Mouse (Mus musculus): Measurements from ENCODE around the gene Tln2.
A peak's percentile ranks its signal among the peaks of the same experiment; 100 is the strongest.

Gene Tln2

GRCm38 (mm10) chr9:67546650-67547049, 12.9 kb downstream of the Tln2 start:
- DNase-seq (ENCODE audit: inconsistent ontology term), result no peak

- no peak for DNase-seq (ENCODE audit: inconsistent ontology term)
Observed at GRCm38 (mm10) chr9:67545794-67546193, 13.7 kb downstream of the Tln2 start.

- no peak for DNase-seq (ENCODE audit: inconsistent ontology term)
Observed at GRCm38 (mm10) chr9:67544783-67545182, 14.7 kb downstream of the Tln2 start.

GRCm38 (mm10) chr9:67541948-67542347, 17.6 kb downstream of the Tln2 start:
- DNase-seq (ENCODE audit: inconsistent ontology term), result no peak

GRCm38 (mm10) chr9:67539776-67540706, 19.5 kb downstream of the Tln2 start:
- DNase-seq (ENCODE audit: inconsistent ontology term), result peak; percentile 32

GRCm38 (mm10) chr9:67534420-67534819, 25.1 kb downstream of the Tln2 start:
- peak; percentile 85 for DNase-seq (ENCODE audit: inconsistent ontology term)

GRCm38 (mm10) chr9:67533260-67533659, 26.2 kb downstream of the Tln2 start:
- DNase-seq (ENCODE audit: inconsistent ontology term), result no peak

- DNase-seq (ENCODE audit: inconsistent ontology term), result no peak
Observed at GRCm38 (mm10) chr9:67532631-67533030, 26.9 kb downstream of the Tln2 start.

- no peak for DNase-seq (ENCODE audit: inconsistent ontology term)
Observed at GRCm38 (mm10) chr9:67529600-67529999, 29.9 kb downstream of the Tln2 start.

GRCm38 (mm10) chr9:67527726-67528125, 31.8 kb downstream of the Tln2 start:
- no peak for DNase-seq (ENCODE audit: inconsistent ontology term)

GRCm38 (mm10) chr9:67521736-67522135, 37.8 kb downstream of the Tln2 start:
- DNase-seq (ENCODE audit: inconsistent ontology term), result no peak

GRCm38 (mm10) chr9:67509510-67509909, 50.0 kb downstream of the Tln2 start:
- no peak for DNase-seq (ENCODE audit: inconsistent ontology term)

GRCm38 (mm10) chr9:67504669-67505260, 54.7 kb downstream of the Tln2 start:
- no peak for DNase-seq (ENCODE audit: inconsistent ontology term)

GRCm38 (mm10) chr9:67501801-67502200, 57.7 kb downstream of the Tln2 start:
- DNase-seq (ENCODE audit: inconsistent ontology term), result no peak

GRCm38 (mm10) chr9:67496368-67496767, 63.1 kb downstream of the Tln2 start:
- peak; percentile 70 for DNase-seq (ENCODE audit: inconsistent ontology term)

- no peak for DNase-seq (ENCODE audit: inconsistent ontology term)
Observed at GRCm38 (mm10) chr9:67495350-67495749, 64.2 kb downstream of the Tln2 start.

- DNase-seq (ENCODE audit: inconsistent ontology term), result no peak
Observed at GRCm38 (mm10) chr9:67493876-67494552, 65.5 kb downstream of the Tln2 start.

- no peak for DNase-seq (ENCODE audit: inconsistent ontology term)
Observed at GRCm38 (mm10) chr9:67489370-67489769, 70.1 kb downstream of the Tln2 start.

GRCm38 (mm10) chr9:67486621-67487020, 72.9 kb downstream of the Tln2 start:
- DNase-seq (ENCODE audit: inconsistent ontology term), result no peak

- no peak for DNase-seq (ENCODE audit: inconsistent ontology term)
Observed at GRCm38 (mm10) chr9:67485169-67486072, 74.1 kb downstream of the Tln2 start.

GRCm38 (mm10) chr9:67482277-67482676, 77.2 kb downstream of the Tln2 start:
- DNase-seq (ENCODE audit: inconsistent ontology term), result no peak
